Mouse (Mus musculus): ENCODE measurements at regions not wholly inside any gene's neighbourhood (a gene's known extent, or its start where the extent isn't known, plus 50 kb on each side); places are given as distances from the start of the nearest gene placed in this dataset.

- DNase-seq (ENCODE audit: extremely low read depth, low read depth, low spot score), result no peak
Observed at GRCm38 (mm10) chr14:72942571-72942970, 106.3 kb downstream of the Cysltr2 start.

- DNase-seq (ENCODE audit: extremely low read depth, low read depth, low spot score), result no peak
Observed at GRCm38 (mm10) chr14:72939067-72939393, 109.9 kb downstream of the Cysltr2 start.

- no peak for DNase-seq (ENCODE audit: extremely low read depth, low read depth, low spot score)
Observed at GRCm38 (mm10) chr14:72938382-72939066, 110.4 kb downstream of the Cysltr2 start.

GRCm38 (mm10) chr14:72933598-72933997, 115.3 kb downstream of the Cysltr2 start:
- DNase-seq (ENCODE audit: extremely low read depth, low read depth, low spot score), result no peak

- no peak for DNase-seq (ENCODE audit: extremely low read depth, low read depth, low spot score)
Observed at GRCm38 (mm10) chr14:72932296-72932695, 116.6 kb downstream of the Cysltr2 start.

GRCm38 (mm10) chr14:72901171-72901926, 147.6 kb downstream of the Cysltr2 start:
- no peak for DNase-seq (ENCODE audit: extremely low read depth, low read depth, low spot score)

- DNase-seq (ENCODE audit: extremely low read depth, low read depth, low spot score), result no peak
Observed at GRCm38 (mm10) chr14:72899630-72900029, 149.3 kb downstream of the Cysltr2 start.

- no peak for DNase-seq (ENCODE audit: extremely low read depth, low read depth, low spot score)
Observed at GRCm38 (mm10) chr14:72892316-72892715, 156.6 kb downstream of the Cysltr2 start.

- no peak for DNase-seq (ENCODE audit: extremely low read depth, low read depth, low spot score)
Observed at GRCm38 (mm10) chr14:72889663-72890062, 159.3 kb downstream of the Cysltr2 start.

GRCm38 (mm10) chr14:72887470-72888071, 161.3 kb downstream of the Cysltr2 start:
- no peak for DNase-seq (ENCODE audit: extremely low read depth, low read depth, low spot score)

- peak; percentile 30 for DNase-seq (ENCODE audit: extremely low read depth, low read depth, low spot score)
Observed at GRCm38 (mm10) chr14:72886935-72887369, 162.0 kb downstream of the Cysltr2 start.

- no peak for DNase-seq (ENCODE audit: extremely low read depth, low read depth, low spot score)
Observed at GRCm38 (mm10) chr14:72885824-72886223, 163.1 kb downstream of the Cysltr2 start.

- no peak for DNase-seq (ENCODE audit: extremely low read depth, low read depth, low spot score)
Observed at GRCm38 (mm10) chr14:72884561-72884960, 164.4 kb downstream of the Cysltr2 start.

- no peak for DNase-seq (ENCODE audit: extremely low read depth, low read depth, low spot score)
Observed at GRCm38 (mm10) chr14:72877132-72877531, 167.3 kb upstream of the Fndc3a start.

- DNase-seq (ENCODE audit: extremely low read depth, low read depth, low spot score), result no peak
Observed at GRCm38 (mm10) chr14:72873494-72873893, 163.7 kb upstream of the Fndc3a start.

- no peak for DNase-seq (ENCODE audit: extremely low read depth, low read depth, low spot score)
Observed at GRCm38 (mm10) chr14:72869188-72869749, 159.5 kb upstream of the Fndc3a start.

- no peak for DNase-seq (ENCODE audit: extremely low read depth, low read depth, low spot score)
Observed at GRCm38 (mm10) chr14:72866896-72867295, 157.1 kb upstream of the Fndc3a start.

GRCm38 (mm10) chr14:72865531-72865930, 155.7 kb upstream of the Fndc3a start:
- no peak for DNase-seq (ENCODE audit: extremely low read depth, low read depth, low spot score)

- no peak for DNase-seq (ENCODE audit: extremely low read depth, low read depth, low spot score)
Observed at GRCm38 (mm10) chr14:72864792-72865191, 155.0 kb upstream of the Fndc3a start.

- DNase-seq (ENCODE audit: extremely low read depth, low read depth, low spot score), result no peak
Observed at GRCm38 (mm10) chr14:72864130-72864529, 154.3 kb upstream of the Fndc3a start.

- DNase-seq (ENCODE audit: extremely low read depth, low read depth, low spot score), result no peak
Observed at GRCm38 (mm10) chr14:72862806-72863526, 153.2 kb upstream of the Fndc3a start.
